Mouse (Mus musculus): ENCODE results near the gene Tfrc. TPM values are rescaled to one million over a fixed set of nuclear protein-coding genes. Genes with fewer than 3 reads are reported as not detected.
A peak's percentile ranks its signal among the peaks of the same experiment; 100 is the strongest.
"Not testable (repeated sequence)": the region's sequence is repeated elsewhere in the genome, so short reads cannot be mapped to it uniquely, and the experiment has no call there.

Gene Tfrc
- polyA plus RNA-seq, 1 experiment from 2014 or later: 50.0 TPM

DNA sequence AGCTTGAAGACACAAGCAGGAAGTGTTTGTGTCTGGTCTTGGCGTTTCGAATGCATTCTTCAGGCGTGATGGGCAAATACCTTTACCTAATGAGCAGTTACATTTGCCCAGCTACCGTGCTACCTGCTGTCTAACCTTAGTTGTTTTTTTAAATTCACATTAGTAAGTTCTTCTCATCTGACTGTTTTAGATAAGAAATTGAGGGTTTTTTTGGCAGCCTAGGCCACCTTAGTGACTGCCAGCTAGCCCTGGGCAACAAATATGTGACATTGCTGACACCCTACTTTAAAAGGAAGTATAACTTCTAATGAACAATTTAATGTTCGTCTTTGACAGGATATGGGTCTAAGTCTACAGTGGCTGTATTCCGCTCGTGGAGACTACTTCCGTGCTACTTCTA is 19.4 kb downstream of the Tfrc start:
- Histone ChIP-seq H3K36me3 (replicated peaks) (peaks cover 100% of the 10 kb centered on the region), H3K4me3 (no peak overlapping the region), H3K9me3 (no peaks in the 10 kb centered on the region), H3K27ac (replicated peaks) (no peak overlapping the region), H3K27me3 (replicated peaks; ENCODE audit: low read depth, poor library complexity, severe bottlenecking) (no peaks in the 10 kb centered on the region), H3K4me1 (no peaks in the 10 kb centered on the region)
- no peak for DNase-seq (ENCODE audit: low spot score)
- 94% methylated on average over 8 of the region's 8 CpGs for WGBS

DNA sequence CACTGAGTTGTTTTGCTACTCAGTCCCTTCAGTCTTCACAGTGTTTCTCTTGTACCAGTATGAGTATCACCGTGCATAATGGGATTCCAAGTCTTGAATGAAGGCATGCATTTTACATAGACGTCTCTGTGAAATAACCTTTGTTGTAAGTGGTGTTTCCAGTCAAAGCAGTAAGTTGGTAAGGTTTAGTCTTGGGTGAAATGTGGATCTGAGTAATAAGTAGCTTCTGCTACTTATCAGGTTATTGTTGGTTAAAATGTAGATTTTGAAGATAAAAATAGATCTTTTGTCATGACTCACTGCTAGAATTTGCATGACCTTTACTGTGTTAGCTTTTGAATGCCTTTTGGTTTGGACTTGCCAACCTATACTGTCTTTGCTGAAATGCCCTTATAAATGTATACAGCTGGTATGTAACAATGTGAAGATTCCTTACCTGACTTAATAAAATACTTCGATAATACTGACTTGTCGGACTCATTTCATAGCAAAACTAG is 23.7 kb downstream of the Tfrc start:
- no peak overlapping the region for H3K4me3 ChIP-seq
- no peaks in the 10 kb centered on the region for H3K4me1 ChIP-seq
- H3K9me3 ChIP-seq: no peaks in the 10 kb centered on the region
- H3K27ac ChIP-seq (replicated peaks): no peak overlapping the region
- no peaks in the 10 kb centered on the region for H3K27me3 ChIP-seq (replicated peaks; ENCODE audit: low read depth, poor library complexity, severe bottlenecking)
- H3K36me3 ChIP-seq (replicated peaks): peaks cover 59% of the 10 kb centered on the region
- WGBS: 90% methylated on average over 4 of the region's 4 CpGs
- DNase-seq (ENCODE audit: low spot score): no peak

DNA sequence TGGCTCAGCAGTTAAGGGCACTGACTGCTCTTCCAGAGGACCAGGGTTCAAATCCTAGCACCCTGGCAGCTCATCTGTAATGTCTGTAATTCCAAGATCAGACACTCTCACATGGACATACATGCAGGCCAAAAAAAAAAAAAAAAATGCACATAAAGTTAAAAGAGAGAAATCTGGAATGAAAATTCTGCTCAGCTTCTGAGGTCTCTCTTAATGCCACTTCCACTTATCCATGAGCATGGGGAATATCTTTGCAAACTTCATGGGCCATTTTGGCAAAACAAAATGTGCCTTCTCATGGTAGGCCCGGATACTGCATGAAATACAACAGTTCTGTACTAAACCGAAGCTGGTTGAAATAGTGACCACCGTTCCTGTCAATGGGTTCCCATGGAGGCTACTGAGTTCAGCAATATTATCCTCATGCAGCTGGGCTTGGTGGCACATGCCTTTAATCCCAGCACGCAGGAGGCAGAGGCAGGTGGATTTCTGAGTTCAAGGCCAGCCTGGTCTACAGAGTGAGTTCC is 24.8 kb downstream of the Tfrc start:
- Histone ChIP-seq H3K27ac (replicated peaks) (no peak overlapping the region), H3K4me3 (no peak overlapping the region), H3K27me3 (replicated peaks; ENCODE audit: low read depth, poor library complexity, severe bottlenecking) (no peaks in the 10 kb centered on the region), H3K9me3 (no peaks in the 10 kb centered on the region), H3K4me1 (peaks cover 3% of the 10 kb centered on the region), H3K36me3 (replicated peaks) (peaks cover 47% of the 10 kb centered on the region)
- no peak for DNase-seq (ENCODE audit: low spot score)
- WGBS: 91% methylated on average over 4 of the region's 4 CpGs

DNA sequence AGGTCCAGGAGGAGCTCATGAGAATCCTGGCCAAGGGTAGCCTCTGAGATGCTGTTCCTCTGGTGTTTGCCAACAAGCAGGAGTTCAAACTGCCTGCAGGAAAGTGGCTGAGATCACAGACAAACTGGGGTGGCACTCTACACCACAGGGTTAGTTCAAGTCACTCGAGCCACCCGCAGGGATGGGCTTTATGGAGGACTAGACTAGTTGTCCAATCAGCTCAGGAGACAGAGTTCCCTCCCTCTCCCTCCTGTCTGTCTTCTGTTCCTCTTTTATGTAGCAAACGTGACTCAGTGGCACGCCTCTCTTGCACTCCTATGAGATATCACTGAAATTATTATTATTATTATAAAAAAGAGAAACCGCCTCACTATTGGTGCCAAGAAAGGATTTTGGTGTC is 25.5 kb downstream of the Tfrc start:
- no peak overlapping the region for H3K4me3 ChIP-seq
- no peaks in the 10 kb centered on the region for H3K9me3 ChIP-seq
- H3K4me1 ChIP-seq: peaks cover 5% of the 10 kb centered on the region
- H3K27me3 ChIP-seq (replicated peaks; ENCODE audit: low read depth, poor library complexity, severe bottlenecking): no peaks in the 10 kb centered on the region
- DNase-seq (ENCODE audit: low spot score): no peak
- H3K27ac ChIP-seq (replicated peaks): no peak overlapping the region
- WGBS: 83% methylated on average over 5 of the region's 5 CpGs
- H3K36me3 ChIP-seq (replicated peaks): peaks cover 41% of the 10 kb centered on the region

DNA sequence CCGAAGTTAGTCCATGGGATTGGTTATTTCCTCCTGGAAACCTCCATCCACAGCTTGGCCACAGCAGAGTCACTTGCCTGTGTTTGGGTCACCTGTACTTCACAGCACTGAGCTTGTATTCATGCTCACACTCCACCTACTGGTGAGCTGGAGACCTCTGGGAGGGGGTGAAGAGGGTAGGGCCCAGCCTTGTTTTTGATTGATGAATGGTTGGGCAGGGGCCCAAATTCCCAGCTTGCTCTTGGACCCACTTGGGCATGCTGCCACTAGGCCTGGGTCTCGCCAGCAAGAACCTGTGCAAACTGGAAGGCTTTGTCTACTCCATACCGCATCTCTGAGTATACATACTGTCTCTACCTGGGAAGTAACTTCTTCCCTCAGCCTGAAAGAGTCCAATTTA is 26.6 kb downstream of the Tfrc start:
- Histone ChIP-seq H3K36me3 (replicated peaks) (peaks cover 30% of the 10 kb centered on the region), H3K27ac (replicated peaks) (no peak overlapping the region), H3K4me3 (no peak overlapping the region), H3K4me1 (peaks cover 5% of the 10 kb centered on the region), H3K27me3 (replicated peaks; ENCODE audit: low read depth, poor library complexity, severe bottlenecking) (no peaks in the 10 kb centered on the region), H3K9me3 (no peaks in the 10 kb centered on the region)
- 81% methylated on average over 3 of the region's 3 CpGs for WGBS
- DNase-seq (ENCODE audit: low spot score): no peak

DNA sequence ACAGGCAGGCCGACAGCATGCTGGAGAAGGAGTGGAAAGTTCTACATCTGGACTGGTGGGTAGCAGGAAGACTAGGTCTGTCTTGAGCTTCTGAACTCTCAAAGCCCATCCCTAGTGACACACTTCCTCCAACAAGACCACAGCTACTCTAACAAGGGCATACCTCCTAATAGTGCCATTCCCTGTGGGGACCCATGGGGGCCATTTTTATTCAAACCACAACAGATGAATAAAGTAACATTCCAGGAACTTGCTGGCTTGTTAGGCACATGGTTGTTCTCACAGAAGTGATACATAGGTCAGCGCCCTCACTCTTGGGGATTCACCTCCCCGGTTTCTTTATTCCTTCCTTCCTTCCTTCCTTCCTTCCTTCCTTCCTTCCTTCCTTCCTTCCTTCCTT is 27.6 kb downstream of the Tfrc start:
- Histone ChIP-seq H3K9me3 (no peaks in the 10 kb centered on the region), H3K4me3 (no peak overlapping the region), H3K27me3 (replicated peaks; ENCODE audit: low read depth, poor library complexity, severe bottlenecking) (no peaks in the 10 kb centered on the region), H3K4me1 (peaks cover 5% of the 10 kb centered on the region), H3K36me3 (replicated peaks) (peaks cover 20% of the 10 kb centered on the region), H3K27ac (replicated peaks) (no peak overlapping the region)
- 88% methylated on average over 3 of the region's 3 CpGs for WGBS
- no peak for DNase-seq (ENCODE audit: low spot score)

DNA sequence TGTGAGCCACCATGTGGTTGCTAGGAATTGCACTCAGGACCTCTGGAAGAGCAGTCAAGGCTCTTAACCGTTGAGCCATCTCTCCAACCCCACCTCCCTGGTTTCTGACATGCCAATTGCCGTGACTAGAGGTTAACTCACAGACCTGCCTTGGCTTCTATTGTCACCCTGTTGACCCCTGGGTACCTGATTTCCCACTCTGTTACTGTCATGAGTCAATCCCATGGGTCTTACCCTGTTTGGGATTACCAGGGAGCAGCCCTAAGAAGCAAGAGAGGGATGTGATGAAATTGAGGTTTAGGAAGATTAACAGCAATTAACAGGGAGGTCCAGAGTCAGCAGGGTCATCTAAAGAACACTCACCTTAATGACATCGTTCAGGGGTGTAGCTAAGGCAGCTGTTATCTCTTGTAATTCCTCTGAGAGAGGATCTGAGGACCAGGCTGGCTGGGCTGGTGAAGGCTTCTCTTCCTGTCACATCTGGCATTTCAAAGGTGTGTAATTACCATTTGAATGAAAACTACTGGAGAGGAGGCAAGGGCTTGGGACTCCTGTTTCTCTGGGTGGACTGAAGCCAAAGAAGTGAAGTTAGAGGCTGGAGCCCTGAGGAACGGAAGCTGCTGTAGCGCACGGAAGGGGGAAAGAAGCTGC is 28.3 kb downstream of the Tfrc start:
- Histone ChIP-seq H3K4me1 (peaks cover 5% of the 10 kb centered on the region), H3K27ac (replicated peaks) (no peak overlapping the region), H3K27me3 (replicated peaks; ENCODE audit: low read depth, poor library complexity, severe bottlenecking) (no peaks in the 10 kb centered on the region), H3K9me3 (no peaks in the 10 kb centered on the region), H3K4me3 (no peak overlapping the region), H3K36me3 (replicated peaks) (peaks cover 13% of the 10 kb centered on the region)
- no peak for DNase-seq (ENCODE audit: low spot score)
- 44% methylated on average over 6 of the region's 6 CpGs for WGBS

DNA sequence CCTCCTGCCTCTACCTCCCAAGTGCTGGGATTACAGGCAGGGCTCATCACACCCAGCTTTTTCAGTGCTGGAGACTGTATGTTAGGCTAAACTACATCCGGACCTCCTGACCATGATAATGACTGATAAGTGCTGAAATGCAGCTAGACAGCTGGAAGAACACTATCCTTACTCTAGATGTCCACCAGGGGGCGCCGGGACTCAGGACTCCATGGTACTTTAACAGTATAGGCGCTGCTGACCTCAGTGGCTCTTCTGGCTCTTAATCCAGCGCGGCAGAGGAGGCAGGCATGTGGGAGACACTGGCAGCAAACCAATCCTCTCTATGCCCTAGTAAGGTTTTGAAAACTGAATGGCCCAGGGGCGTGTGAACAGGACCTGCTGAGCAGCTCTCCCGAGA is 29.8 kb downstream of the Tfrc start:
- Histone ChIP-seq H3K27ac (replicated peaks) (no peak overlapping the region), H3K27me3 (replicated peaks; ENCODE audit: low read depth, poor library complexity, severe bottlenecking) (no peaks in the 10 kb centered on the region), H3K4me3 (no peak overlapping the region), H3K4me1 (peaks cover 5% of the 10 kb centered on the region), H3K36me3 (replicated peaks) (no peaks in the 10 kb centered on the region), H3K9me3 (no peaks in the 10 kb centered on the region)
- DNase-seq (ENCODE audit: low spot score): peak; percentile 88
- 12% methylated on average over 8 of the region's 8 CpGs for WGBS

DNA sequence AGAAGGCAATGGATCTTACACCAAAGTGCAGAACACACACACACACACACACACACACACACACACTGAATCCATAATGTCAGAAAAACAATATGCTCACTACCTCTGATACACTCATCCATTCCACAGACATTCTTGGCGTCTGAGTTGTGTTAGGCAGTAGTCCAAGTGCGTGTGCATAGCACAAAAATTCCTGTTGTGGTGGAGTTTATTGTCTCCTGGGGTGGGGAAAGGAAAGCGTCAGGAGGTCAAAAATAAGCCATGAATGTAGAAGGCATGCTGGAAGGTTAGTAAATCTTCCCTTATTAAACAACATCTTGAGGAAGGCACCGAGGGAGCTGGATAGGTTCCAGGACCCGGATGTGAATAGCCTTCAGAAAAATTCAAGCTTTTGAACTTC is 31.4 kb downstream of the Tfrc start:
- no peak for DNase-seq (ENCODE audit: low spot score)
- Histone ChIP-seq H3K9me3 (no peaks in the 10 kb centered on the region), H3K4me1 (peaks cover 15% of the 10 kb centered on the region), H3K27ac (replicated peaks) (no peak overlapping the region), H3K4me3 (no peak overlapping the region), H3K27me3 (replicated peaks; ENCODE audit: low read depth, poor library complexity, severe bottlenecking) (no peaks in the 10 kb centered on the region), H3K36me3 (replicated peaks) (no peaks in the 10 kb centered on the region)
- 93% methylated on average over 5 of the region's 5 CpGs for WGBS

DNA sequence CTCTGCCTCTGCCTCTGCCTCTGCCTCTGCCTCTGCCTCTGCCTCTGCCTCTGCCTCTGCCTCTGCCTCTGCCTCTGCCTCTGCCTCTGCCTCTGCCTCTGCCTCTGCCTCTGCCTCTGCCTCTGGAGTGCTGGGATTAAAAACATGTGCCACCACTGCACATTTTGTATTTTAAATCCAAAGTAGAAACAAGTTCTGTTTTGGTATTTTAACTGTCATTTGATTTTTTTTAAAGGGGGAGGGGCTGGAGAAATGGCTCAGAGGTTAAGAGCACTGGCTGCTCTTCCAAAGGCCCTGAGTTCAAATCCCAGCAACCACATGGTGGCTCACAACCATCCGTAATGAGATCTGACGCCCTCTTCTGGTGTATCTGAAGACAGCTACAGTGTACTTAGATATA is 32.0 kb downstream of the Tfrc start:
- H3K27ac ChIP-seq (replicated peaks); DNase-seq (ENCODE audit: low spot score); H3K36me3 ChIP-seq (replicated peaks); H3K4me3 ChIP-seq; H3K9me3 ChIP-seq; H3K27me3 ChIP-seq (replicated peaks; ENCODE audit: low read depth, poor library complexity, severe bottlenecking): not testable (repeated sequence)
- H3K4me1 ChIP-seq: peaks cover 21% of the 10 kb centered on the region
- WGBS: 65% methylated on average over 2 of the region's 2 CpGs

DNA sequence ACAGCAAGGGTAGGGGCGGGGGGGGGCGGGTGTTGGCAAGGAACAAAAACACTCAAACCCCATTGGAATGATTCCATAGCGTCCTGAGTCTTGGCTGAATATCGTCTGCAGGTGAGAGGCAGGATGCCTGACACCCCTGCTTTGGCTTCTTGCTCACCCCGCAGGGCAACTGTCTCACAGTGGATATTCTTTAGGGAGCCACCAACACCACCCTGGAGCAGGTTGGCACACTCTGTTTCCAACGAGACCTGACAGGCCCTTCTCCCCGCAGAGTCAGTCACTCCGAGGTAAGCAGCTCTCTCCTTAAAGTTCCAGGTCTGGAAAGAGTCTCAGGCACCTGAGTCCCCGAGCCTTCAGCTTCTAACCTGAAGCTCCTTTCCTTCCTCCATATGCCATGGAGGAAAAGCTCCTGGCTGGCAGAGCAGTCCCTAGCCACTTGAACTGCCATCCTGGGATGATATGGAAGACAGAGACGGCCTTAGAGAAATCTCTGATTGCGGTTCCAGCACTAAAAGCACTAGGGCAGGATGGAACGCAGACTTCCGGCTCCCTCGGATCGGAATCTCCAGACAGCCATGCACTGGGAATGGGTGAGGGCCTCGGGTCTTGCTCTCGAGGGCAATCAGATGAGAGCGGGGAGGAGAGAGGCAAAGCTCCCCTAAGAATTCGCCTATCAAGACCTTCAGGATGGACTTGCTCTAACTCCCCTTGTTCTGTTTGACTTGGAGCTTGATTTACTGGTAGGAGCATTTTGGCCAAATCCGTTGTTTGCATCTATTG is 32.9 kb downstream of the Tfrc start:
- no peak for DNase-seq (ENCODE audit: low spot score)
- 71% methylated on average over 20 of the region's 20 CpGs for WGBS
- no peaks in the 10 kb centered on the region for H3K9me3 ChIP-seq
- 0 out of 2 replicates have a peak, but pooled peaks cover 3% of the 10 kb centered on the region for H3K27me3 ChIP-seq (replicated peaks; ENCODE audit: low read depth, poor library complexity, severe bottlenecking)
- H3K4me1 ChIP-seq: peaks cover 30% of the 10 kb centered on the region
- H3K4me3 ChIP-seq: no peak overlapping the region
- no peaks in the 10 kb centered on the region; the same call in 1 of the 2 replicates for H3K36me3 ChIP-seq (replicated peaks)
- H3K27ac ChIP-seq (replicated peaks): no peak overlapping the region

DNA sequence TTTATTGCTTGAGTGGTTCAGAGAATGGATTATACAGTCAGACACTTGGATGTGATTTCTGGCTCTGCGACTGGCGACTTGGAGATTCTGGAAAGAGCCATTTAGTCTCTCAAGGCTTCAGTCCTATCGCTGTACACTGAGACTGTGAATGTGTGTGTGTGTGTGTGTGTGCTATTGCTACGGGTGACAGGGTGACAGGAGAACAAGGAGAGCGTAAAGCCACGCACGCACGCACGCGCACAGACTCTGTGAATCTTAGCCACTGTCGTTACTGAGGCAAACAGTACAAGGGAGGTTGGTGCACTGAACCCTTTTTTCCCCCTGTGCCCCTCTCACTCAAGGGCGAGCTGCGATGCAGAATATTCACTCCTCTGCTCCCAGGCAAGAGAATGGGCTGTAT is 33.6 kb downstream of the Tfrc start:
- Histone ChIP-seq H3K4me1 (peaks cover 30% of the 10 kb centered on the region), H3K4me3 (no peak overlapping the region), H3K36me3 (replicated peaks) (no peaks in the 10 kb centered on the region; the same call in 1 of the 2 replicates), H3K27ac (replicated peaks) (no peak overlapping the region), H3K9me3 (no peaks in the 10 kb centered on the region), H3K27me3 (replicated peaks; ENCODE audit: low read depth, poor library complexity, severe bottlenecking) (0 out of 2 replicates have a peak, but pooled peaks cover 3% of the 10 kb centered on the region)
- DNase-seq (ENCODE audit: low spot score): no peak
- WGBS: 81% methylated on average over 13 of the region's 13 CpGs

DNA sequence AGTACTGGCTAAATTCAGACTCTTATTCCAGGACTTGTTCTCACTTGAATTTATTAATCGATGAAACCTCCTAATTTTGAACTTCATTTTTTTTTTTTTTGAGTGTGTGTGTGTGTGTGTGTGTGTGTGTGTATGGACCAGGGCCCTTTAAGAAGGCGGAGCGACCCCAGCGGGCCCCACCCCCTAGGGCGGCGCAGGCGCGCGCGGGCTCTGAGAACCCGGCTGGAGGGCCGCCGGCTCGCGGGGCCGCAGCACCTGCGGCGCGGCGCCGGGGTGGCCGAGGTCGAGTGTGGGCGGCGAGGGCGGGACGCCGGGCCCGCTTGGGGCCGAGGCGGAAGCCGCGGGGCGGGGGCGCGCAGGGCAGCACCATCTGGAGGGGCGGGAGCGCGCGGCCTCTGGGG is 34.9 kb downstream of the Tfrc start, which contains the start of gene Tnk2:
Gene Tnk2, plus strand, starts transcription at position 214 of the 401 bp plus-strand sequence.
- Histone ChIP-seq H3K27me3 (replicated peaks; ENCODE audit: low read depth, poor library complexity, severe bottlenecking) (0 out of 2 replicates have a peak, but pooled peaks cover 3% of the 10 kb centered on the region), H3K36me3 (replicated peaks) (no peaks in the 10 kb centered on the region; the same call in 1 of the 2 replicates), H3K4me1 (peaks cover 26% of the 10 kb centered on the region), H3K4me3 (peak within 1 kb of the TSS; percentile 96), H3K27ac (replicated peaks) (peak within 1 kb of the TSS; percentile 95), H3K9me3 (no peaks in the 10 kb centered on the region)
- DNase-seq (ENCODE audit: low spot score): peak; percentile 93
- under 1% methylated on average over 40 of the region's 40 CpGs for WGBS
